Mouse (Mus musculus): Measurements from ENCODE around the gene Best1.

DNA sequence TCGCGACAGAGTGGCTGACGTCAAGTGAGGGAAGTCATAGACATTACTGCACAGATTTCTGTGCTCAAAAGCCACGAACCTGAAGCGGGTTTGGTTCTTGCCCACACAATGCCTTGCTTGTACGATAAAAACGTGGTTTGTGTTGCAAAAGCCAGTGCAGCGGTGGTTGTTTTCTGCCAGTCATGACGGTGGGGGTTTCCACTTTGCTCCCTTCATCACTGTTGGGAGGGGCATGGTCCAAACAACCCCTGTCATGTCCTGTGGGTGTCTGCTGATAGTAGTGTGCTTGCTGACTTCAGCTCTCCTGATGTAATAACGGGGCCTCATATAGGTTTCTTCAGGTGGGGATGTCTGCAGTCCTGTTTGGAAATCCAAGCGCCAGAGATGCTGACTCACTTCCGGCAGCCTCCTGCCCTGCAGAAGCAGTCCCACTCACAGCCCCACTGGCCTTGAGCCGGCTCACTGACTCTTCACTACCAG is 62.6 kb downstream of the Best1 start:
- TF ChIP-seq CTCF (conservative IDR thresholded peaks at IDR 0.05; ENCODE audit: low read length) (no peak), NANOG (IDR thresholded peaks at IDR 0.05; ENCODE audit: borderline replicate concordance, low read length) (no peak), POU5F1 (IDR thresholded peaks at IDR 0.05; ENCODE audit: borderline replicate concordance, low read length) (no peak)

Data from E14TG2a.4 (cell line).